Mouse (Mus musculus) liver, embryonic 12.5 days (tissue): ENCODE measurements around the gene Atp13a1. TPM values are rescaled to one million over a fixed set of nuclear protein-coding genes. Genes with fewer than 3 reads are reported as not detected.

Experiments used
- polyA plus RNA-seq: library from polyadenylated mRNA; unstranded; fragments of >200 nt; fragmentation: Nextera tagmentation; extraction: Ambion mirVana; gene quantifications from 2 replicates; pipeline ENCODE4 v1.2.1, GENCODE M21; 2016

Gene Atp13a1
- polyA plus RNA-seq, 1 experiment from 2014 or later = 33.9 TPM

Other genes with a start within 250 kb of the Atp13a1 start
- gene Zfp868, start 165.6 kb upstream of the Atp13a1 start, polyA plus RNA-seq = 9.6 and 9.7 TPM in 2 replicates
- gene Zfp964, start 136.7 kb upstream of the Atp13a1 start, polyA plus RNA-seq = 0.42 and 0.58 TPM in 2 replicates
- gene Zfp869, start 80.4 kb upstream of the Atp13a1 start, polyA plus RNA-seq = 14.8 and 15.8 TPM in 2 replicates
- 1.8 and 2.3 TPM in 2 replicates for gene Zfp963, start 41.2 kb upstream of the Atp13a1 start, polyA plus RNA-seq
- gene Gm20422, start 16.3 kb upstream of the Atp13a1 start, polyA plus RNA-seq = 0.32 TPM in 1 of 2 replicates, not detected in the other
- 10.9 and 12.3 TPM in 2 replicates for gene Zfp866, start within 50 bp of the Atp13a1 start, polyA plus RNA-seq
- gene Gmip, start 17.5 kb downstream of the Atp13a1 start, polyA plus RNA-seq = 5.4 and 6.6 TPM in 2 replicates
- gene Lpar2, start 31.3 kb downstream of the Atp13a1 start, polyA plus RNA-seq = 0.12 and 0.20 TPM in 2 replicates
- gene Pbx4, start 41.3 kb downstream of the Atp13a1 start, polyA plus RNA-seq = 3.1 and 3.2 TPM in 2 replicates
- gene Cilp2, start 96.5 kb downstream of the Atp13a1 start, polyA plus RNA-seq = 0.14 and 0.33 TPM in 2 replicates
- 3.8 and 4.5 TPM in 2 replicates for gene Tssk6, start 111.0 kb downstream of the Atp13a1 start, polyA plus RNA-seq
- 121 and 122 TPM in 2 replicates for gene Ndufa13, start 111.4 kb downstream of the Atp13a1 start, polyA plus RNA-seq
- 0.74 and 0.86 TPM in 2 replicates for gene Yjefn3, start 111.5 kb downstream of the Atp13a1 start, polyA plus RNA-seq
- 60.2 and 62.6 TPM in 2 replicates for gene Gatad2a, start 205.2 kb downstream of the Atp13a1 start, polyA plus RNA-seq